Mouse (Mus musculus) embryonic fibroblast, embryonic 13.5 days (primary cell): ENCODE data around the gene Cspg4.

ENCODE experiments used
- CTCF ChIP-seq: IDR thresholded peaks from 2 replicates; pipeline ENCODE4 v1.5.1; 2011; ENCODE audit warnings: mild to moderate bottlenecking, control low read depth, low read length, moderate library complexity, borderline replicate concordance; ENCODE audit not compliant: insufficient read depth
- POLR2A ChIP-seq: IDR thresholded peaks from 2 replicates; pipeline ENCODE4 v1.6.1; 2011; ENCODE audit warnings: low read depth, mild to moderate bottlenecking, control low read depth, low read length, moderate library complexity

- TF ChIP-seq POLR2A (peak; percentile 26; the same call in 1 of the 2 replicates), CTCF (no peak)
These were observed 73.5 kb downstream of the Cspg4 start for GRCm38 (mm10) chr9:56938374-56938773.
